Mouse (Mus musculus): ENCODE measurements around the gene Timm22.

- TF ChIP-seq GATA1 (IDR thresholded peaks at IDR 0.05; ENCODE audit: borderline replicate concordance, low read length), result no peak
- no peak for TF ChIP-seq FLI1 (IDR thresholded peaks at IDR 0.05; ENCODE audit: low read length)
These were observed 19.0 kb downstream of the Timm22 start for GRCm38 (mm10) chr11:76425749-76426148.

Data from megakaryocyte, embryonic 14.5 days (primary cell).